Mouse (Mus musculus) G1E-ER4 (cell line): ENCODE measurements around the gene Ranbp3l. TPM values are rescaled to one million over a fixed set of nuclear protein-coding genes. Genes with fewer than 3 reads are reported as not detected.

Experiments used
- GATA1 ChIP-seq: IDR thresholded peaks from one replicate; pipeline ENCODE4 v1.8.0; 2012; ENCODE audit warnings: low read length, inconsistent platforms
- polyA plus RNA-seq: library from polyadenylated mRNA; stranded (reverse); fragments of >175 nt; gene quantifications from 2 replicates; pipeline ENCODE4 v1.2.3, GENCODE M21; 2012

Gene Ranbp3l
- polyA plus RNA-seq, 1 experiment, result not detected

DNA sequence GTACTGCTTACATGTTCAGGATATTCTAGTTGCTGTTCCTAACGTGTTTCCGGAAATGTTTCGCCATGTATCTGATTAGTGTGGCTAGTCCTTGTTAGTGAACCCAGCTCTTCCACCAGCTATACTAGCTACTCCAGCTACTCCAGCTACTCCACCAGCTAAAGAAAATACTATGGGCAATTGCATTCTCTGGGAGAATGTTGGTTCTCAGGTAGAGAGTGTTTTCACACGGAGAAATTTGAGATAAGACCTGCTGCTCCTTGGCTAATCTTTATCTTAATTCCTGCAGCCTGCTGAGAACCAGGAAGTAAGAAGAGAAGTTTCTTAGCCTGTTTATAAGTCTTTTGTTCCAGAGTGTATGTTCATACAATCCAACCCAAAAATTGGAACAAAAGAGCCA is 112.5 kb downstream of the Ranbp3l start:
- no peak for TF ChIP-seq GATA1

DNA sequence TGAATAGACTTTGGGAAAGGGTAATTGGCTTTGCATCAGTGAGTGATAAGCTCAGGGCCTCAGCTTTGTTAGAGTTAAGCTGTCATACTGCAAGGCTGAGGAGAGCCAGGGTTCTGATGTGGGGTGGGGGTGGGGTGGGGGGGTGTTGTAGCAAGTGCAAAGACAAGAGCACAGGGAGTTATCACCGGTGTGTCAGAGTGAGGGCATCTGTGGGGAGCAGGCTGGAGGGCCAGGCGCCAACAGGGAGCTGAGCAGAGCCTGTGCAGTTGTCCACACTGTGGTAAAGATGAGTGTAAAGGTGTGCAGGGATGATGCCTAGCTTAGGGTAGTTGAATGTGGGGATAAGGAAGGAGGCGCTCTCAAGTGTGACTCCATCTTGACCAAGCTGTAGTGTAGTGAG is 113.5 kb downstream of the Ranbp3l start:
- TF ChIP-seq GATA1, result no peak

DNA sequence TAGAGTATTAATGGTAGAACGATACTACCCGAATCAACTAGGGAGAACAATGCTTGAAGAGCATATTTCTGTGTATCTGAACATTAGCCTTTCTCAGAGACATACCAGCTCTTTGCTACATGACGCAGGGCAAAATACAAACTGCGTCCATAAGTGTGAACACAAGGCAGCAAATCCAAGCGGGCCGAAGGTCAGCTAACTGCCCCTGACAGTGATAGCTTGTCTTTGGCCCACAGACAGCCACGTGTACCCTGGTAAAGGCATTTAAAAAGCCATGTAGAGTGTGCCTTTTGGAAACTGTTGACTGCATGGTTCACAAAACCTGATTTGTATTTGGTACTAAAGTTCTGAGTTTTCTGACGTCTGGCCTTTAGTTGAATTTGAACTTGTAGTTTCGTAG is 115.0 kb downstream of the Ranbp3l start:
- TF ChIP-seq GATA1, result no peak

DNA sequence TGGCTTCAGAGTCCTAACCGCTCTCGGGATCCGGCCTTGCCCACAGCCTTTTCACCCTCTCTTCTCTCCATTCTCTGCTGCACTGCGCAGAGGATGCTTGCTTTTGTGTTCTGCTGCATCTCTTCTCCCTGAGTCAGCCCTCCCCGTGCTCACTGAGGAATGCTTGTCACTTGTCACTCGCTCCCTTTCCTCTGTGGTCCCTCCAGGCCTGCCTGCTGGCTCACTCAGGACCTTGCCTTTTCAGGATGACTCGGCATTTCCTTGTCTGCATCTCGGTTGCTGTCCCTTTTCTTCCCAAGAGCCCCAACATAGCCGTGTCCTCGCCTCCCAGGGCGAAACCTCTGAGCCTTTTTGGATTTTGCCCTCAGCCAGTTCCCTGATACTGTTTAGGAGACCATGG is 119.1 kb downstream of the Ranbp3l start:
- TF ChIP-seq GATA1, result no peak

DNA sequence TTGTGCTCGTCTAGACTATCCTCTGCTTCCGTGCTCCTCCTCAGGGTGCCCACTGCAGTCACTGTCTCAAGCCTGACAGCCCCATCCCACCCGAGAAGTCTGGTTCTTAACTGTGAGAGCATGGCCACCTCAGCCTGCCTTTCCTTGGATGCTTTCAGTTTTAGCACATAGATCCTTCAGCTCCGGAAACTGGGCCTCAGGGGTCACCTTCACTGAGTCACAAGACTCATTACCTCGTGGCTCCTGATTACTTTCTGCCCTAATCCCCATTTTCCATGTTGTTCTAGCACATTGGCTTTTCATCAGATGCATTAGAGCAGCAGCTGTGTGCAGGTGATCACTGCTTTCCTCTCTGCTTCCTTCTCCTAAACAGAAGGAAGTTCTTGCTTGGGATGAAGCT is 119.7 kb downstream of the Ranbp3l start:
- TF ChIP-seq GATA1, result no peak

DNA sequence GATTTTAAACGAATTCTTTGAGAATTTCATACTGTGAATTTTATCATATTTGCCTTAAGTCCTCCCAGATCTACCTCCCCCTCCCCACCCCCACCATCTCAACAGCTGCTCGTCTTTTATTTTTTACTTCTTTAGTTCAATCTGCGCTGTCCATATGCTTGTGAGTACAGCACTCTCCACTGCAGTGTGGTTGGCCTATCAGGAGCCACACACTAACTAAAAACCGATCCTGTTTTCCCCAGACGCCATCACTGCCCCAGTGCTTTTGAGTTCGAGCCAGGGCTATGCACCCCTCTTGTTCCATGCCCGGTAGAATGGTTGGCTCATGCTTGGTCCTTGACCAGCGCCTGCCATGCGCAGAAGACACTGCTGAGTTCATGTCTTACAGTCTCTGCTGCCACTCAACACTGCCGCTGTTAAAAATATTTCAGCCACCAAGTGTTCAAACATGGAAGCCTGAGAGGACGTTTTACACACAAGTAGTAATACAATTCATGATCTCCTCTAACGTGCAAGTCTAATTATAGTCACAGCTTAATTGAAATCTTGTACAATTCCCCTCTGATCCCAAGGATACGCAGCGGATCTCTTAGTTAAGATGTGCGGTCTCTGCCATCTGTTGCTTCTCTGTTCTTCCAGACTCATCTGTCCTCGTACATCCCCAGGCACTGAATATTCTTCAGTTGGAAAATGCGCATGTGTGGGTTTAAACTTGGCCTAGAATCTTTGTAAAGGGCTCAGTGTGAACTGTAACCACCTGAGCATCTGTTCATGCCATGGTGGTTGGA is 120.3 kb downstream of the Ranbp3l start:
- TF ChIP-seq GATA1, result no peak

DNA sequence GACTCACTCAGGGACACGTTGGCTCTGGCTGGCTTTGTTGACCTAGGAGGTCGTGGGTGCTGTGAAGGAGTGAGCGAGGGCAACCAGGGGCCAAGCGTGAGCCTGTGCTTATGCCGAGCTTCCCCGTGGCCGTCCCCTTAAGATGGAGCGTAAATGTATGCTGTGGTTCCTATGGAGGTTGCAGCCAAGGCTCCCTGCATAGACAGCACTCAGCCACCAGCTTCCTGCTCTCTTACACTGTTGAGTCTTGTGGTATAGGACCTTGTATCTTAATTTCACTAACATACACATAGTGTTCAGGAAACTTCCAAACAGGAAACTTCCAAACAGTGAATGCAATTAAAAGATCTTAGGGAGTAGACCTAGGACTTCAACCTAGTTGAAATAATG is 120.9 kb downstream of the Ranbp3l start:
- no peak for TF ChIP-seq GATA1

DNA sequence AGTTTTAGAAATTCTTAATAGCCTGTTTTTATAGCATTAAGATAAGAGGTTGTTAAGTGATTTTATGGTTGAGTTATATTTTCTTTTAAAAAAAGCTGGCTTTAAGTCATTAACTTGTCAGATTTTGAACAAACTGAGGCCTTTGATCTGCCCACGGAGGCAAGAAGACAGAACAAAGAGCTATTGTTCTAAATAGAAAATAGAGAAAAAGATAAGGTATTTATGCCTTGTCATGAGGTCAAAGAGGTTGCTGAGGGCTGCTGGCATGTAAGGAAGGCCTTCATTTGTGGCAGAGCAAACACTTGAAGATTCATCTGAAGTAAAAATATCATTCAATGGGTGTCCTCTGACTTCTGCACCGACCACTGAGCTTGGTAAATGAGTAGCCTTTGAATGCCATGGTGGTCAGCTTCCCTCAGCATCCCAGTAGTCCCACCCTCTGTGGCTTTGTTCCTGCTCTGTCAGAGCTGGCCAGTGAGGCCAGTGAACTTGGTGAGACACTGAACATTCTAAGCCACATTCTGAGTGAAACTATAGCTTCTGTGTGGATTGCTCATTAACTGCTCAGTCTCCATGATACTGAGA is 121.5 kb downstream of the Ranbp3l start:
- no peak for TF ChIP-seq GATA1

DNA sequence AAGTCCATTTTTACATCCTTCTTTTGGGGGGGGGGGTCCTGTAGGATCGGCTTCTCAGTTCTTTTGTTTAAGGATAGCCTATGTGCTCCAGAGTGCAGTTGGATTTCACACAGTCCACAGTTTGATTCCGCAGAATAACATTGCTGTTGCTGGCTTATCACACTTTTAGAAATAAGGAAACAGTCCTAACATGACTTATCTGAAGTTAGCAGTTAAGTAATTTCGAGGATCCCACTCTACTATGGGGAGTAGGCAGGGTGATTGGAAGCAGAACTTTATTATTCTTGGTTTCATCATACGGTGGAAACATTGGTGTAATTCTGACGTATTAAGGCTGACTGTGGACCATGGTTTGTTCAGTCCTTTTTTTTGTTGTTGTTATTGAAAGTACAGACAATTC is 122.9 kb downstream of the Ranbp3l start:
- TF ChIP-seq GATA1, result no peak

DNA sequence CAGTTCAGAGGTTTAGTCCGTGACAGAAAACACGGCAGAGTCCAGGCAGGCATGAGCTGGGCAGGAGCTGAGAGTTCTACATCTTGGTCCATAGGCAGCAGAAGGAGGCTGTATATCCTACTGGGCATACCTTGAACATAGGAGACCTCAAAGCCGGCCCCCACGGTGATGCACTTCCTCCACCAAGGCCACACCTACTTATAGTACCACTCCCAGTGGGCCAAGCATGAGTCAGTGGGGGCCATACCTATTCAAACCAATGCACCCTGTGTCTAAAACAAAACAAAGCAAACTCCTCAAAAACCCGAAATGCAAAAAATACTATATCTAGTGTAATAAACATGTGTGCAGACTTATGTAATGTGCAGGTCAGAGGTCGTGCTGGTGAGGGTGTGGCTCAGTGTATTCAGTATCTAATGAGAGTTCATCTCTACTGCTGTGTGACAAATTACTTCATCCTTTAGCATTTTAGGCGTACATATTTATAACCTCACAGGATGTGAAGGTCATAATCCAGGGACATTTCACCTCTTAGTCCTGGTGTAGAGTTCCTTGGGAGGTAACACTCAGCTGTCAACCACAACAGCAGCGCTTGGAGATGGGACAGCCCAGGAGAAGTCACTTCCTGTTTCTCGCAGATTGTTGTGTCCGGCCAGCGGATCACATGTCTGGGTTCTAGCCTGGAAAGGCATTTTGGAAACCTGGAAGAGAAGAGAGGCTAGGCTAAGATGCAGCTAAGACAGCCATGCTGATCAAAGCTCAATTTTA is 126.0 kb downstream of the Ranbp3l start:
- no peak for TF ChIP-seq GATA1

DNA sequence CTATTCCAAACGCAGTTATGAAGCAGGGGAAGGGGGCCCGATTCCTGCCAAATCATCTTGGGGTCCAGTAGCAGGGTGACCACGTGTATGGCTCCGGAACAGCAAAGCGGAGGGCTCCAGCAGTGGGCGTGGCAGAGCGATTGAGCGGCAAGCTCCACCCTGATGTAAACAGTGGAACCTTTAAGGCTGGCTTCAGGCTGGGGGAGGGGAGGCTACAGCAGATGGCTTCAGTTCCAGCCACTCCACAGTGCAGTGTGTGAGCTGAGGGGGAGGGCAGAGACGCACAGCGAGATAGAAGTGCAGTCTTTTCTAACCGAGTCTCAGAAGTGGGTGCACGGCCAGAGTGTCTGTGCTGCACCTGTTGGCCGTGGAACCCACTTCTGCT is 126.6 kb downstream of the Ranbp3l start:
- TF ChIP-seq GATA1, result no peak

DNA sequence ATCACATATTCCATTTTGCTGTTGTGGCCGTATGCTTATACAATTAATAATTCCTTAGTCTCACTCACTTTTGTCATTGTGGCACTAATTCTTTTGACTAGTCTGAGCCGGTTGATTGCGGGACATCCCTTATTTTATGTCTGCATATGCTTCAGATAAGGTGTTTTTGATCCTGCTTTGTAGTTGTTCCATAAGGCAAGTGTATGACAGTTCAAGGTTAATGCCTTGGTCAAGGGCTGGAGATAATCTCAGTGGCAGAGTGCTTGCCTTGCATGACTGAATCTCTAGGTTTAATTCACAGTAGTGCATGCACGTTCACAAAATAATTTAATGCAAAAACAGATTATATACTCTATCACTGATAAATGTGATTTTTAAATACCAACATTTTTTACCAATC is 129.1 kb downstream of the Ranbp3l start:
- no peak for TF ChIP-seq GATA1

DNA sequence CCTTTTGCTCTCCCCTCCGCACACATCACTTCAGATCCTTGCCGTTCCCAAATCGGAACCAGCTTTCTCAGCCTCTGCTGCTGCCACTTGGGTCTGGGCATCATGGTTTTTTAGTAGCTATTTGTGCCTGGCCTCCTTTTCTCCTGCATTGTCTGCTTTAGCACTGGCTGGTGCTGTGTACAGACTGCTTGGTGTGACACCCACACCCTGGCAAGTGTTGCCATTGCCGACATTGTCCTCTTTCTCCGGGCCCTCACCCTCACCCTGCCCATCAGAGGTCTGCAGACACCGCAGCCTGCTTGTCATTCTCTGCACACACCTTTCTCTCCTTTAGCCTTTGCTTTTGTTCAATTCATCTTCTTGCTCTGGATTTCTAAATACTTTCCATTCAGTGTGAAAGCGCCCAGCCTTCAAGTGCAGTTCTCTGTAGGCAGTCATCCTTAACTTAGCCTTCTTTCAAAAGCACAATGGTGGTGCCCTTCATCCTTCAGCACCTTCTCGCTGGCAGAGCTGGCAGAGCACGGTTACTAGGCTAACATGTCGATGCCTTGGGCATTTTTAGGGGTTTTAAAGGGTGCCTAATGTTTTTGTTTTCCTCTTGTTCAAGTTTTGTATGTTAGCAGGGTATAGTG is 132.8 kb downstream of the Ranbp3l start:
- TF ChIP-seq GATA1, result no peak

DNA sequence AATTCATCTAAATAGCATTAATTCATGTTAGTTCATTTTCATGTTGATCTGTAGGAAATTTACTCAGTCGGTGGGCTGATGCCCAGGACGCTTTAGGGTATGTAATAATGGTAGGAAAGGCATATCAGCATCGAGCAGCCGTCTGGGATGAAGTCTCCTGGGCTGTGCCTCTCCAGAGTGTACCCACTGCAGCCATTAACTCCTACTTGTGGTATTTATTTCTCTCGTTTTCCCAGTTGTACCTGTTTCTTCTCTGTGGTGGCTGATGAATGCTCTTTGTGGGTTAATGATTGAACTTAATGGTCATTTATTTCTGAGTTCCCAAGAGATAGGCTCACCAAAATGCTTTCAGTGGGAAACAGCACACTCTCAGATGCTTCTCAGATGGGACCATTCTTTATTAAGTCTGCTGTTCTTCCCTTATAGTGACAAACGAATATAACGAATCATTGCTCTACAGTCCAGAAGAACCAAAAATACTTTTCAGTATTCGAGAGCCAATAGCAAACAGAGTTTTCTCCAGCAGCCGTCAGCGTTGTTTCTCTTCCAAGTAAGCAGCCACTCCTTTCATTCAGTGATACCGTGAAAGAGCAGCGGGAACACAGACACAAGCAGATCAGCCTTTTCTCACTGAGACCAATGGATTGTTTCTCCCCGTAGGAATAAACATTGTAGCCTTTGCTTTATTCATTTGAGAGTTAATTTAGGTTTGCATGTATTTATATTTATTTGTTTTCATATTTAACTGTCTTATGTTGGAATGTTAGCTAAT is 138.7 kb downstream of the Ranbp3l start:
- no peak for TF ChIP-seq GATA1

DNA sequence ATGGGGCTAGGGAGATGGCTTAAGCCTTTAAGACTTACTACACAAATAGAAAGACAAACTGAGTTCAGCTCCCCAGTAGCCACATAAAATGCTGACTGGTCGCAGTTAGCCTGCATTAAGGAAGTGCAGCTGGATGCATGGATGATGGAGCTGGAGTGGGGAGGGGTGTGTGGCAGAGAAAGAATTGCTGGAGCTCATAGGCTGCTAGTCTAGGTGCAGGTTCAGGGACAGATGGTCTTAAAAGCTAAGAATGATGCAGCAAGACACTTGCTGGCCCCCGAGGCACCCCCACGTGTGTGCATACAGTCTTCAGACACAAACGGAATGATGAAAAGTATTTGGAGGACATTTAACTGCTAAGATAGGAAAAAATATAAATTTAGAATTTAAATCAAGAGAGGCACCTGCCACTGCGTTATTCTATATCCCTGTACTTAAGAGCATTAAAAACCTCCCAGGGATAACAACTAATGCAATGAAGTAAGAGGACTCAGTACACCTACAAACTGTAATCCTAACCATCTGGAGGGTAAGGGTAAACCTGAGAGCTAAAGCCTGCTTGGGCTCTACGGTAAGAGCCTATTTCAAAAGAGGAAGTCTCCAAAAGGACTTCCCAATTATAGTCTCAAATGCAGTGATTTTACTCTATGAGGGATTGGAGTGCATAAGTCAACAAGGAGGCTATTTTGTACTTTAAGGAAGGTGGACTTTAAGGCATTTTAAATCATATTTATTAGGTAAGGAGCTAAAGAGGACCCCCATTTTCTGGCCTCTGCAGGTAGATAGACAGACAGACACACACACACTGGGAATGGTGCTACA is 143.0 kb downstream of the Ranbp3l start:
- TF ChIP-seq GATA1, result no peak

DNA sequence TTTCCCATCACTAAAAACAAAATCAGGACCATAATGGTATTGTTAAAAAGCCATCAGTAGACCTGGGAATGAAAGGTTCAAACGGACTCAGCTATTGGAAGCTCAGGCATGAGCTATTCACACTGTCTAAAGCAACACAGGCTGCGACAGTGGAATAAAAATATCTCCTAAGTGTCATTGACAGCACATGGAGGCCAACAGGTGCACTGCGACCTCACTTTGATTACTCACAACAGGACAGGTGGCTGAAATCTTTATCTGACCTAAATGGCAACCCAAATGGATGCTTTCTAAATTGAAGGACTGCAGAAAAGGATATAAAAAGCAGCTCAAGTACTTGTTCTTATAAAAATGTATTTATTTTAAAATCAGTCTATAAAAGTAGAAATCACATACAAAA is 143.9 kb downstream of the Ranbp3l start:
- TF ChIP-seq GATA1, result no peak
